Mouse (Mus musculus): ENCODE data around the gene 5730455P16Rik. TPM values are rescaled to one million over a fixed set of nuclear protein-coding genes. Genes with fewer than 3 reads are reported as not detected.

5730455P16Rik gene
- total RNA-seq, 1 experiment from 2014 or later: 8.3 TPM

GRCm38 (mm10) chr11:80312049-80312448 lies 65.8 kb downstream of the 5730455P16Rik start:
- no peak for ATAC-seq (replicated peaks; ENCODE audit: insufficient number of reproducible peaks, low FRiP score, low TSS enrichment, poor library complexity, severe bottlenecking)

GRCm38 (mm10) chr11:80311271-80311670 lies 66.6 kb downstream of the 5730455P16Rik start:
- no peak for ATAC-seq (replicated peaks; ENCODE audit: insufficient number of reproducible peaks, low FRiP score, low TSS enrichment, poor library complexity, severe bottlenecking)

Other genes with a start within 250 kb of the 5730455P16Rik start
- 2.9 to 11.4 TPM (median 5.8 TPM) in 3 replicates for gene Tefm, start 235.9 kb downstream of the 5730455P16Rik start, total RNA-seq (2017)
- gene Adap2, start 223.9 kb downstream of the 5730455P16Rik start, total RNA-seq (2017): 6.7 to 11.8 TPM (median 8.7 TPM) in 3 replicates
- gene Rnf135, start 194.2 kb downstream of the 5730455P16Rik start, total RNA-seq (2017): 5.0 to 10.4 TPM (median 6.2 TPM) in 3 replicates
- gene Rhot1, start 169.0 kb downstream of the 5730455P16Rik start, total RNA-seq (2017): 48.4 to 57.1 TPM (median 56.2 TPM) in 3 replicates
- gene Rhbdl3, start 77.1 kb downstream of the 5730455P16Rik start, total RNA-seq (2017): not detected in 3 replicates
- gene Zfp207, start 5.2 kb upstream of the 5730455P16Rik start, total RNA-seq (2017): 195 to 258 TPM (median 204 TPM) in 3 replicates
- 47.1 to 87.8 TPM (median 55.9 TPM) in 3 replicates for gene Psmd11, start 50.6 kb upstream of the 5730455P16Rik start, total RNA-seq (2017)
- gene Cdk5r1, start 99.0 kb upstream of the 5730455P16Rik start, total RNA-seq (2017): 0.49 to 3.8 TPM (median 2.4 TPM) in 3 replicates